Mouse (Mus musculus) megakaryocyte-erythroid progenitor cell, adult 5 weeks (primary cell): ENCODE results near the gene Sh3bp1. TPM values are rescaled to one million over a fixed set of nuclear protein-coding genes. Genes with fewer than 3 reads are reported as not detected.

Source experiments
- polyA plus RNA-seq: library from polyadenylated mRNA; stranded (reverse); fragments of >175 nt; gene quantifications from 2 replicates; pipeline ENCODE4 v1.2.3, GENCODE M21; 2012

Sh3bp1 gene
- 748 and 820 TPM in 2 replicates for polyA plus RNA-seq

GRCm38 (mm10) chr15:78899740-78900584, at the start of gene Sh3bp1:
Sh3bp1 (plus strand) TSS chr15:78899768.

DNA sequence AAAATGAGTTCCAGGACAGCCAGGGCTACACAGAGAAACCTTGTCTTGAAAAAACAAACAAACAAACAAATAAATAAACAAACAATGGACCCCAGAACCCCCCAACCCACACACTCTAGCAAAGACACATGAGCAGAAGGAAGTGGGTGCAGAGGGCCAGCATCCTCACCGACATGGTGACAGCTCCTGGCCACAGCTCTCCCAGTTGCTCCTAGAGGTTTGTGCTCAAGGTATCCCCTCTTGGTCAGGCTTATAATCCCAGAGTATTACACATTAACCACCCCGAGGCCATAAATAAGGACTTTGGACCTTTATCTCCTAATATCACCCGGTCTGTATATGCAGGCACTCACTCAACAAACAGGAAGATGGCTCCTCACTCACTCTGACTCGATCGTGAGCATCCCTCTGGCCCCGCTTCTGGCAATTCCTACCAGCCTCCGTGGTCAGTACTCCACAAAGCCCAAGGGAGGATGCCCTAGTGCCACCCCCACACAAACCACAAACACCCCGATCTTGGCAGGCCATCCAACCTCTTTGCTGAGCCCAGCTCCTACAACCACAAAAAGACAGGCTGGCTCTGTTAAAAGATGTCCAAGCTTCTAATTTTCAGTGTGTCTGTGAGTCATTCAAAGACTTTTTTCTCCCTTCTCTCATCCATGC, 44.1 kb upstream of the Sh3bp1 start, which contains the start of gene Lgals2:
TSS of gene Lgals2 (minus strand) at position 227 of the 663 bp plus-strand sequence.

DNA sequence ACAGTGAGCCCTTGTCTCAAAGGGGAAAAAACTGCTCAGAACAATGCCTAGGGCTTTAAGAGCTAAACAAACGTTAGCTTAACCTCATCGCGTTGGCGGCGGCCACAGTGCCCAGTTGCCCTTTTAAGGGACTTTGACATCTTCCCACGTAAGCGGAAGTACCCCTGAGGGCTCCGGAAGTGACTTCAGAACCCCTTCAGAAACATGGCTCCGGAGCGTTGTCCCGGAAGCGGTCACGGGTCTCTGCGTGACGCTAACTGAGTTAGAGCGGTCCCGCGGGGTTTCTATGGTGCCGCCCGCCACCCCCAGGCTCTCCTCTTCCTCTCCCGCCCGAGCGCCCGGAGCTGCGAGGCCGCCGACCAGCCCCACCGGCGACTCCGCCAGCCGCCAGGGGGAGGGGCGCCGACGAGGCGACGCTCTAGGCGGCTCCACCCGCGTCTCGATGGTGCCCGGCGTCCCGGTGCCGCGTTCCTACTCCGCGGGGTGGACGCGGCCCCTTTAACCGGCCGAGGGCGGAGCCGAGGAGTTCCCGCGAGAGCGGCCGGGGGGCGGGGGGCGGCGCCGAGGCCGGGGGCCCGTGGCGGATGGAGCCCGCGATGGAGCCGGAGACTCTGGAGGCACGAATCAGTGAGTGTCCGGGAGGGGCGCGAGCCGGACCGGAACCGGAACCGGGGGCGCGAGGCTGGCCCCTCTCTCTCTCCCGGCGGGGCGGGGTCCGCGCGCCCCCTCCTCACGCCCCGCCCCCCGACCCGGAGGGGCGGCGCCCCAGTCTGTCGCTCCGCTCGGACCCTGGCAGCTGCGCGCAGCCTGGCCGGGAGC, 22.4 kb upstream of the Sh3bp1 start, which contains the start of gene Gga1:
TSS of gene Gga1 (plus strand) at position 200 of the 819 bp plus-strand sequence.

DNA sequence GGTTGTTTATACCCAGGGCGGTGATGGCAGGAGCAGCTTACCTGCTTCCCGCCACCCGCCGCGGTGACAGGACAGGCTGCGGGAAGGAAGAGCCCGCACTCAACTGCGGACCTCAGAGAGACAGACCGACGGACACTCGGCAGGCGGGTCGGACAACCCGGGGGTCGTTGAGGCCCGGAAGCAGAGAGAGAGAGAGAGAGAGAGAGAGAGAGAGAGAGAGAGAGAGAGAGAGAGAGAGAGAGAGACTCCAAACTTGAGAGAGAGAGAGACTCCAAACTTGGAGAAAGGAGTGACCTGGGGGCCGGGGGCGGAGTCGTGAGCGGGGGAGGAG, 194 bp upstream of the Sh3bp1 start, which contains the start of gene Gm49510:
TSS of gene Gm49510 (plus strand) at position 259 of the 331 bp plus-strand sequence.

GRCm38 (mm10) chr15:78913632-78914090, 14.1 kb downstream of the Sh3bp1 start, which contains the start of gene Pdxp:
Pdxp (plus strand) TSS chr15:78913919.

GRCm38 (mm10) chr15:78926021-78926919, 26.7 kb downstream of the Sh3bp1 start, which contains the start of gene Lgals1:
Lgals1 (plus strand) TSS chr15:78926725.

GRCm38 (mm10) chr15:78934784-78935320, 35.3 kb downstream of the Sh3bp1 start, which contains the start of gene Nol12:
Nol12 (plus strand) TSS chr15:78934933.

DNA sequence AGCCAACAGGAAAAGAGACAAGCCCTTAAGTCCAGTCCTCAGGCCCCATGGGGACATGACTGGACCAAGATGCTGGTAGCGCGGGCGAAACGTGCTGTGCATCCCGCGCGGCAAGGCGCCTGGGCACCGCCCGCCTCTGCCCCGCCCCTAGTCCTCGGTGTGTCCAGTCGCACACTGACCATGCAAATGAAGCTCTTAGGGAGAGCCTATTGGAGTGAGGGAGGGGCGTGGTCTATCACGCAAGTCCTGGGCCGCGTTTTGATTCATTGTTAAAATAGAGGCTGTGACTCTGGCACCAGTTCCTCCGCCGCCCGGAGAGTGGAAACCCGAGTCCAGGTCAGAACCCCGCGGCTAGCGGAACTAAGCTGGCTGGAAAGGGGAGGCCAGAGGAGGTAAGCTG, 48.1 kb downstream of the Sh3bp1 start, which contains the start of gene Triobp:
TSS of gene Triobp (plus strand) at position 68 of the 400 bp plus-strand sequence.

Other genes starting within 250 kb of the Sh3bp1 start
- 0.25 and 0.34 TPM in 2 replicates for gene Elfn2, start 181.0 kb upstream of the Sh3bp1 start, polyA plus RNA-seq
- gene Mfng, start 126.3 kb upstream of the Sh3bp1 start, polyA plus RNA-seq = 63.8 and 73.5 TPM in 2 replicates
- gene Card10, start 96.7 kb upstream of the Sh3bp1 start, polyA plus RNA-seq = 3.6 and 4.3 TPM in 2 replicates
- gene Cdc42ep1, start 57.1 kb upstream of the Sh3bp1 start, polyA plus RNA-seq = 0.15 and 0.17 TPM in 2 replicates
- 0.30 TPM in 1 of 2 replicates, not detected in the other for gene Lgals2, start 44.2 kb upstream of the Sh3bp1 start, polyA plus RNA-seq
- 219 and 234 TPM in 2 replicates for gene Gga1, start 22.6 kb upstream of the Sh3bp1 start, polyA plus RNA-seq
- 5.5 and 6.5 TPM in 2 replicates for gene Gm49510, start 101 bp upstream of the Sh3bp1 start, polyA plus RNA-seq
- 16.3 and 17.7 TPM in 2 replicates for gene Pdxp, start 14.2 kb downstream of the Sh3bp1 start, polyA plus RNA-seq
- 593 and 813 TPM in 2 replicates for gene Lgals1, start 27.0 kb downstream of the Sh3bp1 start, polyA plus RNA-seq
- 19.1 and 19.8 TPM in 2 replicates for gene Nol12, start 35.2 kb downstream of the Sh3bp1 start, polyA plus RNA-seq
- gene Triobp, start 48.0 kb downstream of the Sh3bp1 start, polyA plus RNA-seq = 103 and 106 TPM in 2 replicates
- 73.7 and 99.6 TPM in 2 replicates for gene H1f0, start 128.7 kb downstream of the Sh3bp1 start, polyA plus RNA-seq
- 3.5 and 4.6 TPM in 2 replicates for gene Galr3, start 142.1 kb downstream of the Sh3bp1 start, polyA plus RNA-seq
- gene Ankrd54, start 163.1 kb downstream of the Sh3bp1 start, polyA plus RNA-seq = 50.6 and 52.5 TPM in 2 replicates
- gene Eif3l, start 175.4 kb downstream of the Sh3bp1 start, polyA plus RNA-seq = 26.5 TPM in 2 replicates
- 31.7 and 33.5 TPM in 2 replicates for gene Micall1, start 209.1 kb downstream of the Sh3bp1 start, polyA plus RNA-seq
- 229 and 258 TPM in 2 replicates for gene Polr2f, start 241.2 kb downstream of the Sh3bp1 start, polyA plus RNA-seq
- 0.46 and 0.53 TPM in 2 replicates for gene 1700088E04Rik, start 241.5 kb downstream of the Sh3bp1 start, polyA plus RNA-seq